ENCODE assay signal across 11 mouse cellular contexts in the genomic region with DNA sequence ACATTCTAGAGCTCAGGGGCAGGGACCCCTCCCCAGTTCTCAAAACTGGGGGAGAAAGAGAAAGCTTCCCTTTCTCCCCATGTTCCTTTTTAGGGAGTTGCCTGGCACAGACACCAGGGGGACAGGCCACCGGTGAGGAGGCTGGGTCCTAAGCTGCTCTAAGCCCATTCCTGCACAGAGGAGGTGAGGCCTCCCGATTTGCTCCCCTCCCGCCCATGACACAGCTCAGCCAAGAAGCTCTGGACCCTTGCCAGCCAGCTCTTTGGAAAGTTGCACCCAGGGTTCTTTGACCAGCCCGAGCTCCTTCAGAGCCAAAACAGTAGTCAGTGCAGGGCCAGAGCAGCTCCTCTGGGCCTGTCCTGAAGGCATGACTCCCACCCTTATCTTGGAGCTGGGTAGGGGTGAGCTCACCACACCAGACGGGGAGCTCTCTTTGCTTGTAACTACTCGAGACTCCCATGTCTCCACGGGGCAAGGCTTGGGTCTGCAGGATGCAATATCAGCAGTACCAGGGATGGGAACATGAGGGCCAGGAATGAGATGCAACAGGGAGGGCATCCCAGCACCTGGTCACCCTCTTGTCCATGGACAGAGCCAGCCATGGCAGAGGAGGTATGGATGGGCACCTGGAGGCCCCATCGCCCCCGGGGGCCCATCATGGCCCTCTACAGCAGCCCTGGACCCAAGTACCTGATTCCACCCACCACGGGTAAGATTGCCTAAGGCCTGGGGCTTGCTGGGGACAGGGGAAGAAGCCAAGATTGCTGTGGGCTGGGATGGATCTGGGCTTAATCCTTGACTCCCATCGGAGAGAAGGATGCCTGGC. TPM values are rescaled to one million over a fixed set of nuclear protein-coding genes. Genes with fewer than 3 reads are reported as not detected.
DNase-seq lines count a peak whose midpoint lies in the region; ATAC-seq and TF ChIP-seq lines count a peak whose summit lies in the region.
"Had no signal": no experiment of that assay in that cellular context is flagged by ENCODE, and none has a peak within 500 bp of the region (broad histone marks: within the 10 kb centered on the region; RNA-seq: fewer than 3 reads in every experiment).

A gene (plus strand): TSS at position 51 of the 826 bp plus-strand sequence.

- no peak within 1 kb of the TSS for H3K4me3 ChIP-seq in heart, embryonic 14.5 days (ENCODE audit: control insufficient read depth in 1 of 2, insufficient read depth in 1 of 2, low read depth in 1 of 2, low read length in 2 of 2)
- no peak within 1 kb of the TSS for H3K4me3 ChIP-seq in heart, embryonic 12.5 days
- no peak within 1 kb of the TSS for H3K4me3 ChIP-seq in midbrain, embryonic 16.5 days (ENCODE audit: low read depth, low read length)
- no peak within 1 kb of the TSS for H3K4me3 ChIP-seq in midbrain, embryonic 15.5 days
- H3K4me3 ChIP-seq: embryonic facial prominence, embryonic 13.5 days had no signal

- no peaks in the 10 kb centered on the region for H3K9me3 ChIP-seq in heart, embryonic 14.5 days (ENCODE audit: control insufficient read depth, low read length)
- no peaks in the 10 kb centered on the region for H3K9me3 ChIP-seq in heart, embryonic 12.5 days (replicated peaks)
- no peaks in the 10 kb centered on the region for H3K9me3 ChIP-seq in midbrain, embryonic 16.5 days (replicated peaks; ENCODE audit: control insufficient read depth, low read length, poor library complexity, severe bottlenecking)
- no peaks in the 10 kb centered on the region for H3K9me3 ChIP-seq in midbrain, embryonic 15.5 days
- H3K9me3 ChIP-seq: embryonic facial prominence, embryonic 13.5 days had no signal

- TF ChIP-seq CTCF in brain, embryonic 14.5 days (IDR thresholded peaks at IDR 0.05; ENCODE audit: borderline replicate concordance, extremely low read depth, insufficient read depth, insufficient read length): no peak

- ATAC-seq in heart, embryonic 14.5 days (ENCODE audit: insufficient number of reproducible peaks, insufficient read depth, low FRiP score, low read depth): peak; percentile 41; the same call in 1 of the 2 replicates
- ATAC-seq in heart, embryonic 12.5 days (ENCODE audit: insufficient number of reproducible peaks, low FRiP score): no peak
- ATAC-seq in midbrain, embryonic 16.5 days: no peak
- no peak for ATAC-seq in midbrain, embryonic 15.5 days (replicated peaks)

- peaks cover 15% of the 10 kb centered on the region for H3K36me3 ChIP-seq in heart, embryonic 14.5 days (ENCODE audit: control insufficient read depth, insufficient read depth, low read length)
- peaks cover 18% of the 10 kb centered on the region for H3K36me3 ChIP-seq in heart, embryonic 12.5 days
- H3K36me3 ChIP-seq in midbrain, embryonic 16.5 days (ENCODE audit: control insufficient read depth, insufficient read depth, low read length): peaks cover 8% of the 10 kb centered on the region
- H3K36me3 ChIP-seq in midbrain, embryonic 15.5 days (replicated peaks): peaks cover 3% of the 10 kb centered on the region; the same call in 1 of the 2 replicates

- no peak within 1 kb of the TSS for H3K27ac ChIP-seq in heart, embryonic 14.5 days (replicated peaks in 1 of 2; ENCODE audit: control insufficient read depth in 1 of 2, insufficient read depth in 1 of 2, low read depth in 2 of 2, low read length in 2 of 2)
- H3K27ac ChIP-seq in heart, embryonic 12.5 days (ENCODE audit: poor library complexity, severe bottlenecking): no peak within 1 kb of the TSS
- H3K27ac ChIP-seq in midbrain, embryonic 16.5 days (ENCODE audit: low read length): no peak within 1 kb of the TSS
- H3K27ac ChIP-seq in midbrain, embryonic 15.5 days: no peak within 1 kb of the TSS
- H3K27ac ChIP-seq: embryonic facial prominence, embryonic 13.5 days had no signal

- peak; percentile 43 for DNase-seq in brain, embryonic 14.5 days (ENCODE audit: low read depth)
- peak; percentile 46 for DNase-seq in ovary, postnatal 14 days (ENCODE audit: low spot score)
- no peak for DNase-seq in thymus, adult 18-20 months
- no peak for DNase-seq in spleen, postnatal 4 days (ENCODE audit: low spot score in 2 of 2)

- H3K9ac ChIP-seq in heart, embryonic 14.5 days (ENCODE audit: low read length): no peak within 1 kb of the TSS
- no peak within 1 kb of the TSS for H3K9ac ChIP-seq in heart, embryonic 12.5 days
- 0 out of 2 replicates have a peak within 1 kb of the TSS, but pooled peaks have one; percentile 10 for H3K9ac ChIP-seq in midbrain, embryonic 16.5 days (ENCODE audit: low read depth, low read length)
- no peak within 1 kb of the TSS for H3K9ac ChIP-seq in midbrain, embryonic 15.5 days
- H3K9ac ChIP-seq: embryonic facial prominence, embryonic 13.5 days had no signal

- 44% methylated on average over 11 of the region's 11 CpGs for WGBS in heart, embryonic 14.5 days
- 53% methylated on average over 11 of the region's 11 CpGs for WGBS in heart, embryonic 12.5 days
- WGBS in midbrain, embryonic 16.5 days: 68% methylated on average over 11 of the region's 11 CpGs
- 66% methylated on average over 11 of the region's 11 CpGs for WGBS in midbrain, embryonic 15.5 days

- H3K4me1 ChIP-seq in heart, embryonic 14.5 days (ENCODE audit: control insufficient read depth in 2 of 2, insufficient read depth in 2 of 2, low read length in 2 of 2): peaks cover 0 to 5% of the 10 kb centered on the region in 2 experiments; a peak in 3 of 4 replicates
- peaks cover 4% of the 10 kb centered on the region; the same call in 1 of the 2 replicates for H3K4me1 ChIP-seq in heart, embryonic 12.5 days (replicated peaks)
- no peaks in the 10 kb centered on the region for H3K4me1 ChIP-seq in midbrain, embryonic 16.5 days (ENCODE audit: control insufficient read depth, insufficient read depth, low read length)
- H3K4me1 ChIP-seq in midbrain, embryonic 15.5 days: no peaks in the 10 kb centered on the region

- no peak within 1 kb of the TSS for H3K4me2 ChIP-seq in heart, embryonic 14.5 days (ENCODE audit: low read length)
- H3K4me2 ChIP-seq in heart, embryonic 12.5 days: no peak within 1 kb of the TSS
- H3K4me2 ChIP-seq in midbrain, embryonic 16.5 days (ENCODE audit: low read length): no peak within 1 kb of the TSS
- H3K4me2 ChIP-seq in midbrain, embryonic 15.5 days: no peak within 1 kb of the TSS
- H3K4me2 ChIP-seq: embryonic facial prominence, embryonic 13.5 days had no signal

- peaks cover 15% of the 10 kb centered on the region; the same call in 1 of the 2 replicates for H3K27me3 ChIP-seq in heart, embryonic 14.5 days (ENCODE audit: control insufficient read depth, insufficient read depth, low read length)
- H3K27me3 ChIP-seq in heart, embryonic 12.5 days (replicated peaks): peaks cover 36% of the 10 kb centered on the region
- peaks cover 3% of the 10 kb centered on the region; the same call in 1 of the 2 replicates for H3K27me3 ChIP-seq in midbrain, embryonic 16.5 days (ENCODE audit: control insufficient read depth, insufficient read depth, low read depth, low read length)
- peaks cover 11% of the 10 kb centered on the region; the same call in 1 of the 2 replicates for H3K27me3 ChIP-seq in midbrain, embryonic 15.5 days (replicated peaks)

- TF ChIP-seq POLR2A in brain, embryonic 14.5 days (IDR thresholded peaks at IDR 0.05; ENCODE audit: borderline replicate concordance, extremely low read depth, insufficient read depth, insufficient read length, poor library complexity, severe bottlenecking): no peak

RNA-seq across cellular contexts. Expression of the gene that starts here (rescaled TPM):
- 0.12 TPM in 1 of 2 replicates, not detected in the other for polyA plus RNA-seq in heart, embryonic 14.5 days (2014; fragmentation: Nextera tagmentation; extraction: Ambion mirVana)
- not detected in 2 replicates for polyA plus RNA-seq in heart, embryonic 12.5 days (2016; fragmentation: Nextera tagmentation; extraction: Ambion mirVana)
- polyA plus RNA-seq in midbrain, embryonic 16.5 days (2015; fragmentation: Nextera tagmentation; extraction: Ambion mirVana): not detected in 2 replicates
- not detected in 2 replicates for polyA plus RNA-seq in midbrain, embryonic 15.5 days (2015; fragmentation: Nextera tagmentation; extraction: Ambion mirVana)
- 0.06 and 0.07 TPM in 2 replicates for polyA plus RNA-seq in brain, embryonic 14.5 days (2012; rRNA removed)
- polyA plus RNA-seq: heart, postnatal 0 days; spleen, adult 2 months had no signal

Comparison
In these comparisons a context has a peak if more than half of its experiments do, and no peak if none do; other contexts are left out.
1. Peak in ATAC-seq in heart, embryonic 14.5 days; RNA of the gene not detected or under 1 TPM.
2. Peak in DNase-seq in brain, embryonic 14.5 days; RNA of the gene not detected or under 1 TPM.